Mouse (Mus musculus) hindbrain, embryonic 15.5 days (tissue): ENCODE data around the gene Shbg. TPM values are rescaled to one million over a fixed set of nuclear protein-coding genes. Genes with fewer than 3 reads are reported as not detected.

Experiments
- ATAC-seq: fragments of 200-750 bp; cut with Nextera tagmentation; 2 replicates; pipeline ENCODE4 v1.8.0; 2017; ENCODE audit warnings: low read depth, moderate number of reproducible peaks, moderate TSS enrichment; ENCODE audit not compliant: low FRiP score
- H3K27ac ChIP-seq: fragments of 300-500 bp; sonication (generic); replicated peaks from 2 replicates; pipeline ENCODE4 v1.5.1; 2015; ENCODE audit warnings: mild to moderate bottlenecking, inconsistent platforms
- H3K27me3 ChIP-seq: fragments of 300-500 bp; sonication (generic); 2 replicates; pipeline ENCODE4 v1.6.1; 2015; ENCODE audit warnings: control low read depth, inconsistent platforms
- H3K36me3 ChIP-seq: fragments of 300-500 bp; sonication (generic); 2 replicates; pipeline ENCODE4 v1.6.1; 2015; ENCODE audit warnings: control low read depth, inconsistent platforms
- H3K4me1 ChIP-seq: fragments of 300-500 bp; sonication (generic); replicated peaks from 2 replicates; pipeline ENCODE4 v1.6.1; 2015; ENCODE audit warnings: control low read depth, inconsistent platforms
- H3K4me2 ChIP-seq: fragments of 300-500 bp; sonication (generic); 2 replicates; pipeline ENCODE4 v1.6.1; 2015; ENCODE audit warnings: moderate library complexity, mild to moderate bottlenecking, inconsistent platforms
- H3K4me3 ChIP-seq: fragments of 300-500 bp; sonication (generic); 2 replicates; pipeline ENCODE4 v1.5.1; 2015; ENCODE audit warnings: mild to moderate bottlenecking, inconsistent platforms
- H3K9ac ChIP-seq: fragments of 300-500 bp; sonication (generic); 2 replicates; pipeline ENCODE4 v1.6.1; 2015; ENCODE audit warnings: inconsistent platforms
- H3K9me3 ChIP-seq: fragments of 300-500 bp; sonication (generic); 2 replicates; pipeline ENCODE4 v1.6.1; 2016; ENCODE audit warnings: control low read depth, inconsistent platforms
- WGBS: fragments of 180-500 bp; shearing (Covaris S2); methylation state at CpG from one replicate; pipeline ENCODE4 v1.1.7; 2015; 5-methylcytosine and 5-hydroxymethylcytosine counted together
- polyA plus RNA-seq: library from polyadenylated mRNA; unstranded; fragments of >200 nt; fragmentation: Nextera tagmentation; extraction: Ambion mirVana; gene quantifications from 2 replicates; pipeline ENCODE4 v1.2.1, GENCODE M21; 2015

Gene Shbg
- polyA plus RNA-seq, 1 experiment from 2014 or later = not detected

GRCm38 (mm10) chr11:69605726-69606490 is 11.8 kb downstream of the Shbg start, which contains the start of gene Atp1b2:
TSS of gene Atp1b2 (minus strand) at chr11:69605942.
- H3K9me3 ChIP-seq = no peaks in the 10 kb centered on the region
- H3K36me3 ChIP-seq = peaks cover 9% of the 10 kb centered on the region
- H3K4me1 ChIP-seq = peaks cover 36% of the 10 kb centered on the region
- H3K4me2 ChIP-seq = peak within 1 kb of the TSS; percentile 83
- peak; percentile 93 for ATAC-seq
- WGBS = 3% methylated on average over 32 of the region's 32 CpGs
- H3K27ac ChIP-seq = peak within 1 kb of the TSS; percentile 67
- peak within 1 kb of the TSS; percentile 65 for H3K4me3 ChIP-seq
- peak within 1 kb of the TSS; percentile 74 for H3K9ac ChIP-seq
- H3K27me3 ChIP-seq = no peaks in the 10 kb centered on the region

- Histone ChIP-seq H3K4me3 (peak overlapping the region; percentile 65), H3K27me3 (no peaks in the 10 kb centered on the region), H3K27ac (peak overlapping the region; percentile 67), H3K9me3 (no peaks in the 10 kb centered on the region), H3K4me2 (peak overlapping the region; percentile 83), H3K9ac (peak overlapping the region; percentile 74), H3K4me1 (peaks cover 45% of the 10 kb centered on the region), H3K36me3 (peaks cover 16% of the 10 kb centered on the region)
- peak; percentile 47 for ATAC-seq
- WGBS = 0% methylated on average over 57 of the region's 73 CpGs
Measured at GRCm38 (mm10) chr11:69604795-69605664, 12.7 kb downstream of the Shbg start.

- no peak for ATAC-seq
- H3K4me1 ChIP-seq = peaks cover 52% of the 10 kb centered on the region
- H3K9ac ChIP-seq = peak overlapping the region; percentile 74
- H3K27me3 ChIP-seq = no peaks in the 10 kb centered on the region
- 42% methylated on average over 3 of the region's 3 CpGs for WGBS
- H3K4me3 ChIP-seq = peak overlapping the region; percentile 65
- H3K27ac ChIP-seq = peak overlapping the region; percentile 67
- H3K9me3 ChIP-seq = no peaks in the 10 kb centered on the region
- peak overlapping the region; percentile 83 for H3K4me2 ChIP-seq
- H3K36me3 ChIP-seq = peaks cover 21% of the 10 kb centered on the region
Measured at GRCm38 (mm10) chr11:69604347-69604746, 13.4 kb downstream of the Shbg start.

GRCm38 (mm10) chr11:69603516-69603915 is 14.2 kb downstream of the Shbg start:
- WGBS = 79% methylated on average over 8 of the region's 8 CpGs
- no peaks in the 10 kb centered on the region for H3K27me3 ChIP-seq
- no peak overlapping the region for H3K27ac ChIP-seq
- peaks cover 23% of the 10 kb centered on the region for H3K36me3 ChIP-seq
- no peaks in the 10 kb centered on the region for H3K9me3 ChIP-seq
- H3K4me2 ChIP-seq = peak overlapping the region; percentile 83
- H3K4me1 ChIP-seq = peaks cover 55% of the 10 kb centered on the region
- peak overlapping the region; percentile 65 for H3K4me3 ChIP-seq
- ATAC-seq = no peak
- H3K9ac ChIP-seq = no peak overlapping the region

- H3K9ac ChIP-seq = no peak overlapping the region
- no peak for ATAC-seq
- H3K4me1 ChIP-seq = peaks cover 55% of the 10 kb centered on the region
- no peaks in the 10 kb centered on the region for H3K9me3 ChIP-seq
- 68% methylated on average over 3 of the region's 3 CpGs for WGBS
- no peaks in the 10 kb centered on the region for H3K27me3 ChIP-seq
- H3K4me3 ChIP-seq = no peak overlapping the region
- peaks cover 23% of the 10 kb centered on the region for H3K36me3 ChIP-seq
- H3K4me2 ChIP-seq = no peak overlapping the region
- H3K27ac ChIP-seq = no peak overlapping the region
Measured at GRCm38 (mm10) chr11:69601768-69602167, 15.9 kb downstream of the Shbg start.

- H3K27me3 ChIP-seq = no peaks in the 10 kb centered on the region
- H3K4me3 ChIP-seq = no peak overlapping the region
- peak overlapping the region; percentile 76 for H3K27ac ChIP-seq
- no peak overlapping the region for H3K9ac ChIP-seq
- 0 out of 2 replicates have a peak overlapping the region, but pooled peaks have one; percentile 14 for H3K4me2 ChIP-seq
- H3K9me3 ChIP-seq = no peaks in the 10 kb centered on the region
- 11% methylated on average over 6 of the region's 6 CpGs for WGBS
- peaks cover 23% of the 10 kb centered on the region for H3K36me3 ChIP-seq
- peak; percentile 70 for ATAC-seq
- peaks cover 50% of the 10 kb centered on the region for H3K4me1 ChIP-seq
Measured at GRCm38 (mm10) chr11:69600098-69600497, 17.6 kb downstream of the Shbg start.

GRCm38 (mm10) chr11:69599436-69599835 is 18.3 kb downstream of the Shbg start:
- Histone ChIP-seq H3K4me2 (0 out of 2 replicates have a peak overlapping the region, but pooled peaks have one; percentile 20), H3K27ac (peak overlapping the region; percentile 76; the same call in 1 of the 2 replicates), H3K9ac (no peak overlapping the region)

GRCm38 (mm10) chr11:69594853-69595252 is 22.9 kb downstream of the Shbg start:
- Histone ChIP-seq H3K27me3 (no peaks in the 10 kb centered on the region), H3K4me3 (no peak overlapping the region), H3K27ac (no peak overlapping the region), H3K9ac (no peak overlapping the region), H3K36me3 (peaks cover 15% of the 10 kb centered on the region), H3K4me1 (peaks cover 8% of the 10 kb centered on the region), H3K4me2 (no peak overlapping the region), H3K9me3 (no peaks in the 10 kb centered on the region)
- WGBS = 96% methylated on average over 6 of the region's 6 CpGs
- ATAC-seq = no peak

More at GRCm38 (mm10) chr11:69599436-69599835, 18.3 kb downstream of the Shbg start:
- Histone ChIP-seq H3K36me3 (peaks cover 23% of the 10 kb centered on the region), H3K4me3 (no peak overlapping the region), H3K9me3 (no peaks in the 10 kb centered on the region), H3K27me3 (no peaks in the 10 kb centered on the region), H3K4me1 (peaks cover 49% of the 10 kb centered on the region)
- 10% methylated on average over 9 of the region's 9 CpGs for WGBS
- ATAC-seq = no peak

GRCm38 (mm10) chr11:69592799-69593198 is 24.9 kb downstream of the Shbg start:
- ATAC-seq = no peak
- H3K27ac ChIP-seq = peak overlapping the region; percentile 59

GRCm38 (mm10) chr11:69591899-69592637 is 25.6 kb downstream of the Shbg start:
- H3K9me3 ChIP-seq = no peaks in the 10 kb centered on the region
- H3K4me1 ChIP-seq = no peaks in the 10 kb centered on the region; the same call in 1 of the 2 replicates
- no peaks in the 10 kb centered on the region for H3K27me3 ChIP-seq
- WGBS = 76% methylated on average over 7 of the region's 7 CpGs
- no peak overlapping the region for H3K9ac ChIP-seq
- H3K36me3 ChIP-seq = peaks cover 35% of the 10 kb centered on the region
- H3K4me2 ChIP-seq = no peak overlapping the region
- ATAC-seq = peak; percentile 88
- H3K4me3 ChIP-seq = no peak overlapping the region
- peak overlapping the region; percentile 59 for H3K27ac ChIP-seq

More at GRCm38 (mm10) chr11:69592799-69593198, 24.9 kb downstream of the Shbg start:
- no peaks in the 10 kb centered on the region; the same call in 1 of the 2 replicates for H3K4me1 ChIP-seq
- no peak overlapping the region for H3K4me3 ChIP-seq
- H3K4me2 ChIP-seq = no peak overlapping the region
- H3K27me3 ChIP-seq = no peaks in the 10 kb centered on the region
- H3K36me3 ChIP-seq = peaks cover 28% of the 10 kb centered on the region
- H3K9ac ChIP-seq = no peak overlapping the region
- WGBS = 89% methylated on average over 4 of the region's 4 CpGs
- no peaks in the 10 kb centered on the region for H3K9me3 ChIP-seq

- H3K36me3 ChIP-seq = peaks cover 35% of the 10 kb centered on the region
- no peaks in the 10 kb centered on the region; the same call in 1 of the 2 replicates for H3K4me1 ChIP-seq
- no peak for ATAC-seq
- no peak overlapping the region for H3K4me2 ChIP-seq
- H3K9ac ChIP-seq = no peak overlapping the region
- H3K4me3 ChIP-seq = no peak overlapping the region
- H3K9me3 ChIP-seq = no peaks in the 10 kb centered on the region
- no peaks in the 10 kb centered on the region for H3K27me3 ChIP-seq
- peak overlapping the region; percentile 59; the same call in 1 of the 2 replicates for H3K27ac ChIP-seq
- 85% methylated on average over 3 of the region's 3 CpGs for WGBS
Measured at GRCm38 (mm10) chr11:69591424-69591823, 26.3 kb downstream of the Shbg start.
